Mouse (Mus musculus) heart, embryonic 15.5 days (tissue): ENCODE data around the gene Frg2f1. TPM values are rescaled to one million over a fixed set of nuclear protein-coding genes. Genes with fewer than 3 reads are reported as not detected.
"Not testable (repeated sequence)": the region's sequence is repeated elsewhere in the genome, so short reads cannot be mapped to it uniquely, and the experiment has no call there.

Experiments used
- ATAC-seq: fragments of 200-750 bp; cut with Nextera tagmentation; replicated peaks from 2 replicates; pipeline ENCODE4 v1.8.0; 2017; ENCODE audit warnings: low read depth, moderate TSS enrichment; ENCODE audit not compliant: insufficient number of reproducible peaks, insufficient read depth, low FRiP score
- H3K27ac ChIP-seq: fragments of 300-500 bp; sonication (generic); 2 replicates; pipeline ENCODE4 v1.5.1; 2015; ENCODE audit warnings: mild to moderate bottlenecking, inconsistent platforms
- H3K27me3 ChIP-seq: fragments of 300-500 bp; sonication (generic); 2 replicates; pipeline ENCODE4 v1.6.1; 2015; ENCODE audit warnings: inconsistent platforms
- H3K36me3 ChIP-seq: fragments of 300-500 bp; sonication (generic); 2 replicates; pipeline ENCODE4 v1.6.1; 2015; ENCODE audit warnings: mild to moderate bottlenecking, inconsistent platforms
- H3K4me1 ChIP-seq: fragments of 300-500 bp; sonication (generic); replicated peaks from 2 replicates; pipeline ENCODE4 v1.6.1; 2015; ENCODE audit warnings: inconsistent platforms
- H3K4me2 ChIP-seq: fragments of 300-500 bp; sonication (generic); 2 replicates; pipeline ENCODE4 v1.6.1; 2015; ENCODE audit warnings: inconsistent platforms, mild to moderate bottlenecking, moderate library complexity
- H3K4me3 ChIP-seq: fragments of 300-500 bp; sonication (generic); 2 replicates; pipeline ENCODE4 v1.5.1; 2015; ENCODE audit warnings: mild to moderate bottlenecking, inconsistent platforms
- H3K9ac ChIP-seq: fragments of 300-500 bp; sonication (generic); 2 replicates; pipeline ENCODE4 v1.6.1; 2015; ENCODE audit warnings: mild to moderate bottlenecking, inconsistent platforms
- H3K9me3 ChIP-seq: fragments of 300-500 bp; sonication (generic); replicated peaks from 2 replicates; pipeline ENCODE4 v1.6.1; 2016; ENCODE audit warnings: inconsistent platforms
- WGBS: fragments of 180-500 bp; shearing (Covaris S2); methylation state at CpG from one replicate; pipeline ENCODE4 v1.1.7; 2015; ENCODE audit warnings: mixed read lengths; 5-methylcytosine and 5-hydroxymethylcytosine counted together
- polyA plus RNA-seq: library from polyadenylated mRNA; unstranded; fragments of >200 nt; fragmentation: Nextera tagmentation; extraction: Ambion mirVana; gene quantifications from 2 replicates; pipeline ENCODE4 v1.2.1, GENCODE M21; 2015

The Frg2f1 gene
- polyA plus RNA-seq, 1 experiment from 2014 or later, result 4.3 TPM

GRCm38 (mm10) chr4:119537436-119537835, 1.9 kb downstream of the Frg2f1 start:
- no peaks in the 10 kb centered on the region for H3K9me3 ChIP-seq
- 80% methylated on average over 4 of the region's 4 CpGs for WGBS
- H3K27me3 ChIP-seq, result no peaks in the 10 kb centered on the region
- H3K36me3 ChIP-seq, result no peaks in the 10 kb centered on the region
- H3K9ac ChIP-seq, result no peak overlapping the region
- H3K4me2 ChIP-seq, result no peak overlapping the region
- H3K4me1 ChIP-seq, result peaks cover 22% of the 10 kb centered on the region
- H3K4me3 ChIP-seq, result no peak overlapping the region
- no peak overlapping the region for H3K27ac ChIP-seq
- no peak for ATAC-seq

- H3K4me2 ChIP-seq, H3K36me3 ChIP-seq, H3K27me3 ChIP-seq, ATAC-seq, H3K9ac ChIP-seq, H3K9me3 ChIP-seq, H3K4me3 ChIP-seq, H3K27ac ChIP-seq: not testable (repeated sequence)
- 84% methylated on average over 4 of the region's 4 CpGs for WGBS
- H3K4me1 ChIP-seq, result peaks cover 19% of the 10 kb centered on the region
Observed at GRCm38 (mm10) chr4:119536615-119537014, 2.7 kb downstream of the Frg2f1 start, which contains the start of gene Foxj3. Foxj3 (plus strand) TSS chr4:119537004.

DNA sequence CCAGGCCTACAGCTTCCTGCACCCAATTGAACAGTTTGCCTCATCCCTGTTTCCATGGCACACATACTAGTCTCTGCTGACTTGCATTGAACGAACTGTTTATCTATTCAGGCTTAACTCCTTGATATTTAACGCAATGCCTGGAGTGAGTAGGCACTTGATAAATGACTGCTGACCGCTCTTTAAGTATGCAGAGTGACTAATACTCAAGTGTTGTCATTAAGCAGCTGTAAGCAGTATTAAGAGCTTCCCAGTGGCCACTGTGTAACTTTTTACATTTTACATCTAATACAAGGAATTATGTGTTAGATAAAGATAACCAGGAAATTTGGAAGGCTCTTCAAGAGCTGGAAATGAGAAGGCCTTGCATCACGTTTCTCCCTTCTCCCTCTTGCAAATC, 4.2 kb downstream of the Frg2f1 start:
- no peak overlapping the region for H3K27ac ChIP-seq
- no peaks in the 10 kb centered on the region for H3K27me3 ChIP-seq
- 34% methylated on average over 4 of the region's 4 CpGs for WGBS
- H3K4me1 ChIP-seq, result peaks cover 9% of the 10 kb centered on the region; the same call in 1 of the 2 replicates
- H3K36me3 ChIP-seq, result no peaks in the 10 kb centered on the region
- ATAC-seq, result no peak
- H3K4me2 ChIP-seq, result no peak overlapping the region
- no peak overlapping the region for H3K4me3 ChIP-seq
- no peak overlapping the region for H3K9ac ChIP-seq
- no peaks in the 10 kb centered on the region for H3K9me3 ChIP-seq

- Histone ChIP-seq H3K9ac (no peak overlapping the region), H3K27ac (no peak overlapping the region), H3K36me3 (no peaks in the 10 kb centered on the region), H3K9me3 (no peaks in the 10 kb centered on the region), H3K4me1 (no peaks in the 10 kb centered on the region), H3K27me3 (no peaks in the 10 kb centered on the region), H3K4me2 (no peak overlapping the region), H3K4me3 (no peak overlapping the region)
- 75% methylated on average over 2 of the region's 2 CpGs for WGBS
- ATAC-seq, result no peak
Observed at GRCm38 (mm10) chr4:119531813-119532212, 7.5 kb downstream of the Frg2f1 start.

GRCm38 (mm10) chr4:119526329-119526845, 12.9 kb downstream of the Frg2f1 start:
- Histone ChIP-seq H3K36me3 (no peaks in the 10 kb centered on the region), H3K9me3 (no peaks in the 10 kb centered on the region), H3K4me3 (no peak overlapping the region), H3K4me2 (no peak overlapping the region), H3K27ac (no peak overlapping the region), H3K4me1 (no peaks in the 10 kb centered on the region), H3K9ac (no peak overlapping the region), H3K27me3 (no peaks in the 10 kb centered on the region)
- ATAC-seq, result no peak

- H3K9ac ChIP-seq, result no peak overlapping the region
- 74% methylated on average over 2 of the region's 2 CpGs for WGBS
- no peak overlapping the region for H3K27ac ChIP-seq
- no peak overlapping the region for H3K4me2 ChIP-seq
- no peaks in the 10 kb centered on the region for H3K27me3 ChIP-seq
- no peak overlapping the region for H3K4me3 ChIP-seq
- no peaks in the 10 kb centered on the region for H3K4me1 ChIP-seq
- no peaks in the 10 kb centered on the region for H3K9me3 ChIP-seq
- no peak for ATAC-seq
- H3K36me3 ChIP-seq, result no peaks in the 10 kb centered on the region
Observed at GRCm38 (mm10) chr4:119524466-119524865, 14.9 kb downstream of the Frg2f1 start.

GRCm38 (mm10) chr4:119524010-119524409, 15.3 kb downstream of the Frg2f1 start:
- no peaks in the 10 kb centered on the region for H3K36me3 ChIP-seq
- no peak for ATAC-seq
- H3K27me3 ChIP-seq, result no peaks in the 10 kb centered on the region
- no peak overlapping the region for H3K27ac ChIP-seq
- H3K9me3 ChIP-seq, result no peaks in the 10 kb centered on the region
- no peaks in the 10 kb centered on the region for H3K4me1 ChIP-seq
- no peak overlapping the region for H3K4me2 ChIP-seq
- H3K4me3 ChIP-seq, result no peak overlapping the region
- 79% methylated on average over 1 of the region's 1 CpGs for whole genome bisulfite sequencing
- H3K9ac ChIP-seq, result no peak overlapping the region

GRCm38 (mm10) chr4:119523575-119523974, 15.8 kb downstream of the Frg2f1 start:
- WGBS, result 71% methylated on average over 4 of the region's 4 CpGs
- H3K27me3 ChIP-seq, result no peaks in the 10 kb centered on the region
- no peak for ATAC-seq
- H3K4me1 ChIP-seq, result no peaks in the 10 kb centered on the region
- no peak overlapping the region for H3K4me2 ChIP-seq
- H3K4me3 ChIP-seq, result no peak overlapping the region
- no peak overlapping the region for H3K9ac ChIP-seq
- no peaks in the 10 kb centered on the region for H3K36me3 ChIP-seq
- no peaks in the 10 kb centered on the region for H3K9me3 ChIP-seq
- H3K27ac ChIP-seq, result no peak overlapping the region

DNA sequence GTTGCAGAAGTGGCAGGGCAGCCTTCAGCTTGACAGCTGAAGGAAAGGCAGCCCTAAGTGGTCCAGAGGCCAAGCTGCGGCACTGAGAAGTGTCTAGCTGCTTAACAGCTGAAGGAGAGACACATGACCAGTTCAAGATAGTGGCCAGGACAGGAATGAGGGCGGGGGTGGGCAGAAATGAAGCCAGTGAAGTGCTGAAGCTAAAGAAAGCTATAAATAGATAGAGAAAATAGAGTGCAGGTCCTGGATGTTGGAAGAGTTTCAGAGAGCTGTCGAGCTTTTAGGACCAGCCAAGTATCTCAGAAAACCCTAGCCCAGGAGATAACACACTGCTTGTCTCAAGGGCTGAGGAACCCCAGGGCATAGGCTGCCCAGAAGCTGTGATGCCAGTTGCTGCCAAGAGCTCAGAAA, 26.6 kb downstream of the Frg2f1 start:
- Histone ChIP-seq H3K9me3 (no peaks in the 10 kb centered on the region), H3K4me2 (peak overlapping the region; percentile 43), H3K36me3 (no peaks in the 10 kb centered on the region), H3K4me1 (peaks cover 16% of the 10 kb centered on the region), H3K4me3 (no peak overlapping the region), H3K27ac (peak overlapping the region; percentile 85), H3K27me3 (no peaks in the 10 kb centered on the region), H3K9ac (no peak overlapping the region)
- WGBS, result 11% methylated on average over 3 of the region's 3 CpGs
- ATAC-seq, result peak; percentile 93

GRCm38 (mm10) chr4:119511591-119511990, 27.7 kb downstream of the Frg2f1 start:
- Histone ChIP-seq H3K27ac (0 out of 2 replicates have a peak overlapping the region, but pooled peaks have one; percentile 85), H3K27me3 (no peaks in the 10 kb centered on the region), H3K4me3 (no peak overlapping the region), H3K9me3 (no peaks in the 10 kb centered on the region), H3K9ac (no peak overlapping the region), H3K36me3 (no peaks in the 10 kb centered on the region), H3K4me2 (no peak overlapping the region), H3K4me1 (peaks cover 16% of the 10 kb centered on the region)
- no peak for ATAC-seq
- WGBS, result 81% methylated on average over 2 of the region's 2 CpGs

DNA sequence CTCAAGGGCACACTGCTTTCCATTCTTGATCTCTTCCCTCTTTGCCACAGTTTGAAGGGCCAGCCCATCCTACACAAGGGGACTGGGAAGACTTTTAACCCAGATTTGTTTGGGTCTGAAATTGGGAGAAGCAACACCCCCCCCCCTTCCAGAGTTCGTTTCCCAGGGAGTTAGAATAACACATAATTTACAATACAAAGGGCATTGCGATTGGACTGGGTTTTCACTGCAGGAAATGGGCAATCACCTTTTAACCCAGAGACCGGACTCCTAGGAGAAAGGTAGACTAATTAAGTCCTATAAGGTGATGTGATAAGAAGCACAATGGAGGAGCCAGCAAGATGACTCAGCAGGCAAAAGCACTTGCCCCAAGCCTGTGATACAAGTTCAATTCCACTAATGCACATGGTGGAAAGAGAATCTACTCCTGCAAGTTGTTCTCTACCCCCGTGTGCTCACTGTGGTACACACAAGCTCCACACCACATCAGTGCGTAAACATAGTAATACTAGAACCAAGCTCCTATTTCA, 40.9 kb downstream of the Frg2f1 start:
- H3K9ac ChIP-seq, result no peak overlapping the region
- no peak overlapping the region for H3K4me2 ChIP-seq
- H3K27ac ChIP-seq, result no peak overlapping the region
- H3K4me1 ChIP-seq, result no peaks in the 10 kb centered on the region
- H3K4me3 ChIP-seq, result no peak overlapping the region
- peaks cover 13% of the 10 kb centered on the region for H3K27me3 ChIP-seq
- 70% methylated on average over 5 of the region's 5 CpGs for WGBS
- no peak for ATAC-seq
- no peaks in the 10 kb centered on the region for H3K36me3 ChIP-seq
- no peaks in the 10 kb centered on the region for H3K9me3 ChIP-seq

GRCm38 (mm10) chr4:119492933-119493327, 46.4 kb downstream of the Frg2f1 start:
- H3K4me3 ChIP-seq, result peak overlapping the region; percentile 67
- no peak for ATAC-seq
- H3K36me3 ChIP-seq, result no peaks in the 10 kb centered on the region
- H3K9me3 ChIP-seq, result no peaks in the 10 kb centered on the region
- H3K27me3 ChIP-seq, result peaks cover 24% of the 10 kb centered on the region
- H3K4me1 ChIP-seq, result peaks cover 8% of the 10 kb centered on the region
- peak overlapping the region; percentile 65 for H3K9ac ChIP-seq
- WGBS, result 47% methylated on average over 10 of the region's 10 CpGs
- peak overlapping the region; percentile 93 for H3K4me2 ChIP-seq
- peak overlapping the region; percentile 46; the same call in 1 of the 2 replicates for H3K27ac ChIP-seq
